18 mouse cellular contexts compared by ENCODE assay signal in the genomic region with DNA sequence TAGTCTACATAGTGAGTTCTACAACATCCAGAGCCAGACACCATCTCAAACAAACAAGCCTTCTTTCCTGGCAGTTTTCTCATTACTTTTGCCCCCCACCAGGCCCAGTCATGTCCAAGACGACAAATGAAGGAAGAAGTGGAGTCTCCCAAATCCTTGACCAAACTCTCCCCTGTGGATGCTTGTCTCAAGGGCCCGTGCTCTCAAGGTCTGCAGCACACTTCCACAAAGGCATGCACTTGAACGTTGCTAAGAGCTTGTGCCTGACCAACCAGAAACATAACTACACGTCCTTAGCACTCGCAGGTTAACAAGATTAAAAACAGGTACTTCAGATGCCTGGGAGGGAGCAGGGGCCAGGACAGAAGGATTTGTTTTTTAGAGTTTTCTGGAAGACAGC.
DNase-seq lines count a peak whose midpoint lies in the region; ATAC-seq and TF ChIP-seq lines count a peak whose summit lies in the region.
"Had no signal": no experiment of that assay in that cellular context is flagged by ENCODE, and none has a peak within 500 bp of the region (broad histone marks: within the 10 kb centered on the region; RNA-seq: fewer than 3 reads in every experiment).

No protein-coding gene starts in this region.

- 35% methylated on average over 5 of the region's 5 CpGs for WGBS in embryonic facial prominence, embryonic 15.5 days
- 50% methylated on average over 5 of the region's 5 CpGs for WGBS in lung, embryonic 14.5 days

- peaks cover 33% of the 10 kb centered on the region for H3K4me1 ChIP-seq in embryonic facial prominence, embryonic 15.5 days
- no peaks in the 10 kb centered on the region for H3K4me1 ChIP-seq in lung, embryonic 14.5 days (ENCODE audit: insufficient read depth)

- H3K4me2 ChIP-seq in embryonic facial prominence, embryonic 15.5 days (replicated peaks): no peak overlapping the region
- H3K4me2 ChIP-seq in lung, embryonic 14.5 days: no peak overlapping the region
- H3K4me2 ChIP-seq: heart, embryonic 13.5 days; hindbrain, embryonic 15.5 days had no signal

- H3K36me3 ChIP-seq in embryonic facial prominence, embryonic 15.5 days: no peaks in the 10 kb centered on the region
- H3K36me3 ChIP-seq in lung, embryonic 14.5 days (ENCODE audit: insufficient read depth): no peaks in the 10 kb centered on the region
- H3K36me3 ChIP-seq: forebrain, embryonic 10.5 days; heart, embryonic 13.5 days; hindbrain, embryonic 15.5 days had no signal

- no peak for TF ChIP-seq CTCF in lung, embryonic 14.5 days (IDR thresholded peaks at IDR 0.05; ENCODE audit: low read depth)

- no peak overlapping the region for H3K4me3 ChIP-seq in embryonic facial prominence, embryonic 15.5 days (replicated peaks)
- no peak overlapping the region for H3K4me3 ChIP-seq in lung, embryonic 14.5 days (ENCODE audit: low read depth, low read length)
- H3K4me3 ChIP-seq: erythroblast, embryonic 14.5 days; forebrain, embryonic 10.5 days; heart, embryonic 13.5 days; hindbrain, embryonic 15.5 days had no signal

- H3K27me3 ChIP-seq in embryonic facial prominence, embryonic 15.5 days: no peaks in the 10 kb centered on the region
- no peaks in the 10 kb centered on the region for H3K27me3 ChIP-seq in lung, embryonic 14.5 days (ENCODE audit: insufficient read depth, low read length)
- H3K27me3 ChIP-seq: hindbrain, embryonic 15.5 days had no signal

- no peak overlapping the region for H3K9ac ChIP-seq in embryonic facial prominence, embryonic 15.5 days
- H3K9ac ChIP-seq in lung, embryonic 14.5 days: no peak overlapping the region
- H3K9ac ChIP-seq: heart, embryonic 13.5 days; hindbrain, embryonic 15.5 days had no signal

- ATAC-seq in embryonic facial prominence, embryonic 15.5 days (ENCODE audit: insufficient number of reproducible peaks, low FRiP score, low TSS enrichment, low read depth): no peak
- 0 out of 2 replicates have a peak, but pooled peaks have one; percentile 16 for ATAC-seq in lung, embryonic 14.5 days (ENCODE audit: insufficient read depth)
- ATAC-seq: forebrain, embryonic 14.5 days had no signal

- peak; percentile 42 for DNase-seq in lung, embryonic 14.5 days
- DNase-seq in lung, postnatal 10 days: peak; percentile 54
- DNase-seq in lung, postnatal 4 days: peak; percentile 53 to 81
- no peak for DNase-seq in left cerebral cortex, postnatal 10 days (ENCODE audit: extremely low spot score in 1 of 2, low spot score in 2 of 2)
- DNase-seq in layer of hippocampus, adult 18-20 months (ENCODE audit: low spot score in 2 of 2): no peak
- DNase-seq in thymus, postnatal 0 days (ENCODE audit: low spot score): no peak
- DNase-seq: adrenal gland, postnatal 10 days; cerebellum, adult 18-20 months; cerebellum, postnatal 10 days; gastrocnemius, postnatal 36 days; heart, adult 11 months; heart, postnatal 36 days had no signal

- no peaks in the 10 kb centered on the region for H3K9me3 ChIP-seq in embryonic facial prominence, embryonic 15.5 days (replicated peaks)
- H3K9me3 ChIP-seq in lung, embryonic 14.5 days (ENCODE audit: low read depth, low read length): no peaks in the 10 kb centered on the region
- H3K9me3 ChIP-seq: forebrain, embryonic 10.5 days; heart, embryonic 13.5 days; hindbrain, embryonic 15.5 days had no signal

- peak overlapping the region; percentile 55 for H3K27ac ChIP-seq in embryonic facial prominence, embryonic 15.5 days (replicated peaks)
- no peak overlapping the region for H3K27ac ChIP-seq in lung, embryonic 14.5 days (ENCODE audit: low read depth)
- H3K27ac ChIP-seq: forebrain, embryonic 10.5 days; heart, embryonic 13.5 days; hindbrain, embryonic 15.5 days had no signal

- intact Hi-C loops in left cerebral cortex, postnatal 10 days (cut with DNase I): loop anchor here (5.0 kb wide), 1 partner anchor 74 kb away; the partner anchor contains the start of gene Epb41l4b

Comparison
In these comparisons a context has a peak if more than half of its experiments do, and no peak if none do; other contexts are left out.
1. DNase-seq: peak in lung, embryonic 14.5 days (single experiment), lung, postnatal 10 days (single experiment) and lung, postnatal 4 days (2 of 2); none in left cerebral cortex, postnatal 10 days (0 of 2), layer of hippocampus, adult 18-20 months (0 of 2) and thymus, postnatal 0 days (single experiment).